Mouse (Mus musculus): ENCODE data around the gene Limk1.
A peak's percentile ranks its signal among the peaks of the same experiment; 100 is the strongest.

The Limk1 gene

DNA sequence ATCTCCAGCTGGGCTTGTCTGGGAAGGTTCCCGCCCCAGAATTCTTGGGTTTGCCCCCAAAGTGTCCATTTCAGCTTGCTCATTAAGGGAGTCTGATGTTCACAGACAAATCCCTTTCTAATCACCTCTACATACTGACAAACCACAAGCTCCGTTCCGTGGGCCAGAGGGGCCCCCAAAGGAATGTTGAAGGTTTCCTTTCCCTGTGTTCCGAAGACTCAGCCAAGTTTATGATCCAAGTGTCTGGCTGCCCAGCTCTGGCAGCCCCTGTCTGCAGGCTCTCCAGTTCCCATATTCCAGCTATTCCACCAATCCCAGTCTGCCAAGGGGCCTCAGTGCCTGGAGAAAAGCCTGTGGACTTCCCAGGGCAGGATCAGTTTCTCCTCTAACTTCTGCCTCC, 31.7 kb upstream of the Limk1 start:
- H3K27me3 ChIP-seq (ENCODE audit: insufficient read depth, low read length), result peaks cover 45% of the 10 kb centered on the region
- peaks cover 7% of the 10 kb centered on the region; the same call in 1 of the 2 replicates for H3K4me1 ChIP-seq (replicated peaks; ENCODE audit: low read depth, low read length)
- TF ChIP-seq POU5F1 (IDR thresholded peaks at IDR 0.05; ENCODE audit: borderline replicate concordance, low read length), result no peak
- TF ChIP-seq CTCF (conservative IDR thresholded peaks at IDR 0.05; ENCODE audit: low read length), result no peak
- no peak for TF ChIP-seq NANOG (IDR thresholded peaks at IDR 0.05; ENCODE audit: borderline replicate concordance, low read length)
- peaks cover 14% of the 10 kb centered on the region for H3K9me3 ChIP-seq (ENCODE audit: low read length)
- no peak overlapping the region for H3K4me3 ChIP-seq (replicated peaks; ENCODE audit: low read length)
- no peaks in the 10 kb centered on the region for H3K36me3 ChIP-seq (ENCODE audit: insufficient read depth, low read length)

GRCm38 (mm10) chr5:134711076-134711475, 22.7 kb upstream of the Limk1 start:
- peaks cover 23% of the 10 kb centered on the region for H3K27me3 ChIP-seq (ENCODE audit: insufficient read depth, low read length)
- no peaks in the 10 kb centered on the region for H3K36me3 ChIP-seq (ENCODE audit: insufficient read depth, low read length)
- no peaks in the 10 kb centered on the region for H3K9me3 ChIP-seq (ENCODE audit: low read length)
- no peak for TF ChIP-seq CTCF (conservative IDR thresholded peaks at IDR 0.05; ENCODE audit: low read length)
- TF ChIP-seq NANOG (IDR thresholded peaks at IDR 0.05; ENCODE audit: borderline replicate concordance, low read length), result no peak
- no peak for TF ChIP-seq POU5F1 (IDR thresholded peaks at IDR 0.05; ENCODE audit: borderline replicate concordance, low read length)
- no peaks in the 10 kb centered on the region for H3K4me1 ChIP-seq (replicated peaks; ENCODE audit: low read depth, low read length)
- no peak overlapping the region for H3K4me3 ChIP-seq (replicated peaks; ENCODE audit: low read length)

- Histone ChIP-seq H3K4me3 (replicated peaks; ENCODE audit: low read length) (no peak overlapping the region), H3K4me1 (replicated peaks; ENCODE audit: low read depth, low read length) (no peaks in the 10 kb centered on the region), H3K9me3 (ENCODE audit: low read length) (no peaks in the 10 kb centered on the region), H3K36me3 (ENCODE audit: insufficient read depth, low read length) (no peaks in the 10 kb centered on the region), H3K27me3 (ENCODE audit: insufficient read depth, low read length) (peaks cover 24% of the 10 kb centered on the region)
- TF ChIP-seq NANOG (IDR thresholded peaks at IDR 0.05; ENCODE audit: borderline replicate concordance, low read length) (no peak), POU5F1 (IDR thresholded peaks at IDR 0.05; ENCODE audit: borderline replicate concordance, low read length) (no peak), CTCF (conservative IDR thresholded peaks at IDR 0.05; ENCODE audit: low read length) (no peak)
Measured at GRCm38 (mm10) chr5:134709275-134709674, 20.9 kb upstream of the Limk1 start.

- Histone ChIP-seq H3K36me3 (ENCODE audit: insufficient read depth, low read length) (no peaks in the 10 kb centered on the region), H3K27me3 (ENCODE audit: insufficient read depth, low read length) (peaks cover 44% of the 10 kb centered on the region), H3K4me1 (replicated peaks; ENCODE audit: low read depth, low read length) (no peaks in the 10 kb centered on the region), H3K9me3 (ENCODE audit: low read length) (peaks cover 16% of the 10 kb centered on the region), H3K4me3 (replicated peaks; ENCODE audit: low read length) (no peak overlapping the region)
- TF ChIP-seq CTCF (conservative IDR thresholded peaks at IDR 0.05; ENCODE audit: low read length) (peak; percentile 76), POU5F1 (IDR thresholded peaks at IDR 0.05; ENCODE audit: borderline replicate concordance, low read length) (no peak)
Measured at GRCm38 (mm10) chr5:134704157-134704556, 15.8 kb upstream of the Limk1 start.

DNA sequence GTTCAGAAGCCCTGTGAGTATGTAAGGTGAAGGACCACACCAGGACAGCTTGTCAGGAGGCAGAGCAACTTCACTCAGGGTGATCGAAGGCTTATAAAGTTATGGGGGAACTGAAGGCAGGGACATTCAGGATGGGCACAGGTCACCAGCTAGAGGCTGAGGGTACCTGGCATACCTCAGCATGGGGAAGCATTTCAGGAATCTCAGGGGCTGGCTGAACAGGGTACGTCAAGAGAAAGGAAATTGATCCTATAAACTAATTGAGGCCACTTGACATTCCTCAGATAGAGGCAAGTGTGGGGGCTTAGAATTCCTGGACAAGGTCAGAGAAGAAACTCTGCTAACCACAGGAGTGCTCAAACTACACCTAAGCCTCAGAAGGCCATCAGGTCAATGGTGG, 7.1 kb upstream of the Limk1 start:
- peaks cover 12% of the 10 kb centered on the region for H3K9me3 ChIP-seq (ENCODE audit: low read length)
- H3K27me3 ChIP-seq (ENCODE audit: insufficient read depth, low read length), result peaks cover 13% of the 10 kb centered on the region
- no peak for TF ChIP-seq CTCF (conservative IDR thresholded peaks at IDR 0.05; ENCODE audit: low read length)
- TF ChIP-seq POU5F1 (IDR thresholded peaks at IDR 0.05; ENCODE audit: borderline replicate concordance, low read length), result no peak
- no peak for TF ChIP-seq NANOG (IDR thresholded peaks at IDR 0.05; ENCODE audit: borderline replicate concordance, low read length)
- H3K36me3 ChIP-seq (ENCODE audit: insufficient read depth, low read length), result no peaks in the 10 kb centered on the region
- H3K4me1 ChIP-seq (replicated peaks; ENCODE audit: low read depth, low read length), result no peaks in the 10 kb centered on the region; the same call in 1 of the 2 replicates
- H3K4me3 ChIP-seq (replicated peaks; ENCODE audit: low read length), result no peak overlapping the region

DNA sequence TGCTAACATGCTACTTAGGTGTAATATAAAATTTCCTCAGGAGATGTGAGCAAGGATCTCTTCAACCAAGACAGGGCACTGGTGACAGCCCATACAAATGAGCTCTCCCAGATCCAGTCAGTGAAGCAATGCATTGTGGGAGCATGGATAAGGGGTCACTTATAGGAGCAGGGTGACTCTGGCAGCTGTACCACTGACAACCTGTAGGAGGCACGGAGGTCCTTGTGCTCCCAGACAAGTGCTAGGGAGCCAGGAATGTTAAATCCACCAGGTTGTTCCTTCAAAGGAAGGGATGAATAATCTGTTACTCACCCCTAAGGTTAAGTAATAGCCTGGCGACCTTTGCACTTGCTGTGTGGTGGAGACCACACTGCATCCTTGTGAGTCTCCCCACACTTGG, 6.7 kb upstream of the Limk1 start:
- H3K9me3 ChIP-seq (ENCODE audit: low read length), result peaks cover 9% of the 10 kb centered on the region
- peaks cover 13% of the 10 kb centered on the region for H3K27me3 ChIP-seq (ENCODE audit: insufficient read depth, low read length)
- no peaks in the 10 kb centered on the region; the same call in 1 of the 2 replicates for H3K4me1 ChIP-seq (replicated peaks; ENCODE audit: low read depth, low read length)
- no peak for TF ChIP-seq POU5F1 (IDR thresholded peaks at IDR 0.05; ENCODE audit: borderline replicate concordance, low read length)
- TF ChIP-seq NANOG (IDR thresholded peaks at IDR 0.05; ENCODE audit: borderline replicate concordance, low read length), result no peak
- TF ChIP-seq CTCF (conservative IDR thresholded peaks at IDR 0.05; ENCODE audit: low read length), result peak; percentile 45
- H3K36me3 ChIP-seq (ENCODE audit: insufficient read depth, low read length), result no peaks in the 10 kb centered on the region
- H3K4me3 ChIP-seq (replicated peaks; ENCODE audit: low read length), result no peak overlapping the region

DNA sequence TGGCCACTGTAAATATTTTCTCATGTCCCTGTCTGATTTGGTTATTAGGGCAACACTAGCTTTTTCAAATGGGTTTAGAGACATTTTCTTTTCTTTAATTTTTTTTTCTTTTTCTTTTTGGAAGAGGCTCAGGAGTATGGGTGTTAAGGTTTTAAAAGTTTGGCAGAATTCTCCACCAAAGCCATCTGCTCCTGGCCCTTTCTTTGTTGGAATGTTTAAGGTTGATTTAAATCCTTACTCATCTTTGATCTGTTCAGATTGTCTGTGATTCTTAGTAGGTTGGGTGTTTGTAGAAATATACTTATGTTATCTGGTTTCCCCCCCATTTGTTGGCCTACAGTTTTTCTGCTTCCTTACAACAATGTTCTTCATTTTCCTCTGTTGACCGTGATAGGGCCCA, 4.3 kb upstream of the Limk1 start:
- Histone ChIP-seq H3K4me3 (replicated peaks; ENCODE audit: low read length) (no peak overlapping the region), H3K4me1 (replicated peaks; ENCODE audit: low read depth, low read length) (peaks cover 8% of the 10 kb centered on the region), H3K9me3 (ENCODE audit: low read length) (no peaks in the 10 kb centered on the region), H3K36me3 (ENCODE audit: insufficient read depth, low read length) (no peaks in the 10 kb centered on the region), H3K27me3 (ENCODE audit: insufficient read depth, low read length) (peaks cover 4% of the 10 kb centered on the region)
- no peak for TF ChIP-seq NANOG (IDR thresholded peaks at IDR 0.05; ENCODE audit: borderline replicate concordance, low read length)
- TF ChIP-seq POU5F1 (IDR thresholded peaks at IDR 0.05; ENCODE audit: borderline replicate concordance, low read length), result no peak
- no peak for TF ChIP-seq CTCF (conservative IDR thresholded peaks at IDR 0.05; ENCODE audit: low read length)

DNA sequence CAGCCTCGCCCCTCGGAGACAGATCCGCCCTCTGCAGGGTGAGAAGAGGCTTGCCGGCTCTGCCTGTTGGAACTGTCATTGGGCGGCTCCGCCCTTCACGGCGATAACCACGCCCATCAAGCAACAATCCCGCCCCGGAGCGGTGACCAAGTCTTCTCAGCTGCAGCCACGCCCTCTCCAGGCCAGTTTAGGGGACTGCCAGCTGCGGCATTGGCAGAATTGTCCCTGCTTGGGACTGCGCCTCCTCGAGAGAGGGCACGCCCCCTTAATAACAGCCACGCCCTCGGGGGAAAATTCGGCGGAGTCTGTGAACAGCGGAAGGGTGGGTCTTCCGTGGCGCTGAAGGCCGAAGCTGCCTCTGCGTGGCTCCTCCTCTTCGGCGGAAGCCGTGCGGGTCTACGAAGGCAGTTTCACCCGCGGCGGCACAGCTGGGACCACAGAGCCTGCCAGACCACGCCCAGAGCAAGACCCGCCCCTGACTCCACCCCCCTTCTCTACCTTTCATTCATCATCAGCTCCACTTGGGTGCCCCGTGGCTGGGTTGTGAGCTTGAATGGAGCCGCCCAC, 403 bp upstream of the Limk1 start:
- TF ChIP-seq POU5F1 (IDR thresholded peaks at IDR 0.05; ENCODE audit: borderline replicate concordance, low read length) (no peak), CTCF (conservative IDR thresholded peaks at IDR 0.05; ENCODE audit: low read length) (peak; percentile 15), NANOG (IDR thresholded peaks at IDR 0.05; ENCODE audit: borderline replicate concordance, low read length) (no peak)

DNA sequence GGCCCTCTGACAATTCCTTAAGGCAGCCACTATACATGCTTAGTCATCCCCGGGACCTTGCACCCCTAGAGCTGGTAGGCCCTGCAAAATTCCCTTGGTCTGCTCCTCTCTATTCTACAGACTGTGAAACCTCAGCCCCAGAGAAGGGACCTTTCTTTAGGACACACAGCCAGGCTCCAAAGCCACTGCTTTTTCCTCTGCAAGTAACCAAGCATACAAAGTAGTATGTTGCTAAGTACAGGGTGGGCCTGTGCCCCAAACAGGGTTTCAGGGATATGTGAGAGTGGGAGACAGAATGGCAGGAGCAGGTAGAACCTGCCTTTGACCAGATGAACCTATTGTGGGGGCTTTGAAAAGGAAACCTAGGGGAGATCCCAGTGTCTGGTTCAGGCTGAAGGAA, 1.2 kb downstream of the Limk1 start:
- Histone ChIP-seq H3K27me3 (ENCODE audit: insufficient read depth, low read length) (peaks cover 19% of the 10 kb centered on the region), H3K4me3 (replicated peaks; ENCODE audit: low read length) (peak overlapping the region; percentile 91), H3K4me1 (replicated peaks; ENCODE audit: low read depth, low read length) (peaks cover 17% of the 10 kb centered on the region), H3K36me3 (ENCODE audit: insufficient read depth, low read length) (peaks cover 35% of the 10 kb centered on the region), H3K9me3 (ENCODE audit: low read length) (no peaks in the 10 kb centered on the region)
- TF ChIP-seq CTCF (conservative IDR thresholded peaks at IDR 0.05; ENCODE audit: low read length), result no peak
- no peak for TF ChIP-seq POU5F1 (IDR thresholded peaks at IDR 0.05; ENCODE audit: borderline replicate concordance, low read length)
- TF ChIP-seq NANOG (IDR thresholded peaks at IDR 0.05; ENCODE audit: borderline replicate concordance, low read length), result no peak

More for the DNA sequence above, 403 bp upstream of the Limk1 start:
- Histone ChIP-seq H3K27me3 (ENCODE audit: insufficient read depth, low read length) (peaks cover 19% of the 10 kb centered on the region), H3K4me3 (replicated peaks; ENCODE audit: low read length) (peak overlapping the region; percentile 91), H3K9me3 (ENCODE audit: low read length) (no peaks in the 10 kb centered on the region), H3K36me3 (ENCODE audit: insufficient read depth, low read length) (peaks cover 29% of the 10 kb centered on the region), H3K4me1 (replicated peaks; ENCODE audit: low read depth, low read length) (peaks cover 17% of the 10 kb centered on the region)

All from E14TG2a.4 (cell line).